Mouse (Mus musculus) intestine, postnatal 0 days (tissue): ENCODE measurements around the gene Chst8. TPM values are rescaled to one million over a fixed set of nuclear protein-coding genes. Genes with fewer than 3 reads are reported as not detected.
A peak's percentile ranks its signal among the peaks of the same experiment; 100 is the strongest.

ENCODE experiments used
- ATAC-seq: fragments of 200-750 bp; cut with Nextera tagmentation; 2 replicates; pipeline ENCODE4 v1.8.0; 2017; ENCODE audit warnings: mild to moderate bottlenecking, moderate TSS enrichment, moderate library complexity
- H3K27ac ChIP-seq: fragments of 300-500 bp; sonication (generic); 2 replicates; pipeline ENCODE4 v1.5.1; 2014; ENCODE audit warnings: mild to moderate bottlenecking, low read depth, low read length, moderate library complexity
- H3K27me3 ChIP-seq: fragments of 300-500 bp; sonication (generic); replicated peaks from 2 replicates; pipeline ENCODE4 v1.6.1; 2014; ENCODE audit warnings: low read length, mixed read lengths; ENCODE audit not compliant: control insufficient read depth, insufficient read depth
- H3K36me3 ChIP-seq: fragments of 300-500 bp; sonication (generic); 2 replicates; pipeline ENCODE4 v1.6.1; 2014; ENCODE audit warnings: mild to moderate bottlenecking, moderate library complexity; ENCODE audit not compliant: control insufficient read depth, insufficient read depth
- H3K4me1 ChIP-seq: fragments of 300-500 bp; sonication (generic); replicated peaks from 2 replicates; pipeline ENCODE4 v1.6.1; 2014; ENCODE audit warnings: antibody characterized with exemption, low read length, mixed read lengths; ENCODE audit not compliant: control insufficient read depth, insufficient read depth
- H3K4me2 ChIP-seq: fragments of 300-500 bp; sonication (generic); replicated peaks from 2 replicates; pipeline ENCODE4 v1.6.1; 2014; ENCODE audit warnings: low read depth, mild to moderate bottlenecking, moderate library complexity
- H3K4me3 ChIP-seq: fragments of 300-500 bp; sonication (generic); 2 replicates; pipeline ENCODE4 v1.5.1; 2014; ENCODE audit warnings: low read depth, low read length
- H3K9ac ChIP-seq: fragments of 300-500 bp; sonication (generic); 2 replicates; pipeline ENCODE4 v1.6.1; 2014; ENCODE audit warnings: mild to moderate bottlenecking, low read depth, low read length
- H3K9me3 ChIP-seq: fragments of 300-500 bp; sonication (generic); 2 replicates; pipeline ENCODE4 v1.6.1; 2016; ENCODE audit warnings: mixed run types; ENCODE audit not compliant: control insufficient read depth
- CTCF ChIP-seq: sonication (generic); IDR thresholded peaks from 2 replicates; pipeline ENCODE4 v1.5.1; 2016; ENCODE audit warnings: low read depth, mild to moderate bottlenecking, control low read depth, antibody characterized with exemption, moderate library complexity
- WGBS: fragments of 180-500 bp; shearing (Covaris S2); extraction: QIAGEN DNeasy Blood & Tissue Kit; methylation state at CpG from one replicate; pipeline ENCODE4 v1.1.7; 2014; 5-methylcytosine and 5-hydroxymethylcytosine counted together
- polyA plus RNA-seq: library from polyadenylated mRNA; unstranded; fragments of >200 nt; fragmentation: Nextera tagmentation; extraction: Ambion mirVana; gene quantifications from 2 replicates; pipeline ENCODE4 v1.2.1, GENCODE M21; 2015

Chst8 gene
- polyA plus RNA-seq, 1 experiment from 2014 or later: 2.7 TPM

- WGBS: 19% methylated on average over 42 of the region's 42 CpGs
- no peak overlapping the region for H3K9ac ChIP-seq
- H3K9me3 ChIP-seq: no peaks in the 10 kb centered on the region
- H3K27me3 ChIP-seq: peaks cover 22% of the 10 kb centered on the region
- H3K27ac ChIP-seq: no peak overlapping the region
- H3K4me2 ChIP-seq: no peak overlapping the region
- H3K4me3 ChIP-seq: peak overlapping the region; percentile 23; the same call in 1 of the 2 replicates
- no peak for TF ChIP-seq CTCF
- no peak for ATAC-seq
- H3K36me3 ChIP-seq: no peaks in the 10 kb centered on the region
- H3K4me1 ChIP-seq: no peaks in the 10 kb centered on the region
Measured at GRCm38 (mm10) chr7:34675120-34675790, 137.3 kb downstream of the Chst8 start.

GRCm38 (mm10) chr7:34672916-34673315 lies 139.6 kb downstream of the Chst8 start:
- ATAC-seq: no peak
- peaks cover 22% of the 10 kb centered on the region for H3K27me3 ChIP-seq

GRCm38 (mm10) chr7:34671911-34672310 lies 140.6 kb downstream of the Chst8 start:
- WGBS: 4% methylated on average over 6 of the region's 6 CpGs
- Histone ChIP-seq H3K27me3 (peaks cover 22% of the 10 kb centered on the region), H3K9me3 (no peaks in the 10 kb centered on the region), H3K4me3 (no peak overlapping the region), H3K4me1 (no peaks in the 10 kb centered on the region), H3K27ac (no peak overlapping the region), H3K36me3 (no peaks in the 10 kb centered on the region), H3K4me2 (no peak overlapping the region), H3K9ac (no peak overlapping the region)
- peak; percentile 100 for TF ChIP-seq CTCF
- peak; percentile 46 for ATAC-seq

More at GRCm38 (mm10) chr7:34672916-34673315, 139.6 kb downstream of the Chst8 start:
- Histone ChIP-seq H3K4me1 (no peaks in the 10 kb centered on the region), H3K4me2 (no peak overlapping the region), H3K9ac (no peak overlapping the region), H3K4me3 (no peak overlapping the region), H3K27ac (no peak overlapping the region), H3K36me3 (no peaks in the 10 kb centered on the region), H3K9me3 (no peaks in the 10 kb centered on the region)
- 82% methylated on average over 4 of the region's 4 CpGs for WGBS
- TF ChIP-seq CTCF: no peak

- Histone ChIP-seq H3K4me1 (no peaks in the 10 kb centered on the region), H3K4me3 (no peak overlapping the region), H3K9ac (no peak overlapping the region), H3K9me3 (no peaks in the 10 kb centered on the region), H3K36me3 (no peaks in the 10 kb centered on the region), H3K4me2 (no peak overlapping the region), H3K27ac (no peak overlapping the region), H3K27me3 (peaks cover 19% of the 10 kb centered on the region)
- ATAC-seq: no peak
- WGBS: 84% methylated on average over 3 of the region's 3 CpGs
- TF ChIP-seq CTCF: no peak
Measured at GRCm38 (mm10) chr7:34670778-34671177, 141.7 kb downstream of the Chst8 start.

- Histone ChIP-seq H3K4me1 (no peaks in the 10 kb centered on the region), H3K9ac (no peak overlapping the region), H3K27me3 (peaks cover 4% of the 10 kb centered on the region; the same call in 1 of the 2 replicates), H3K36me3 (no peaks in the 10 kb centered on the region), H3K4me2 (no peak overlapping the region), H3K9me3 (no peaks in the 10 kb centered on the region), H3K27ac (no peak overlapping the region), H3K4me3 (no peak overlapping the region)
- ATAC-seq: no peak
- WGBS: 20% methylated on average over 9 of the region's 9 CpGs
- no peak for TF ChIP-seq CTCF
Measured at GRCm38 (mm10) chr7:34669336-34669735, 143.2 kb downstream of the Chst8 start.

GRCm38 (mm10) chr7:34667874-34668273 lies 144.6 kb downstream of the Chst8 start:
- Histone ChIP-seq H3K4me1 (no peaks in the 10 kb centered on the region), H3K36me3 (no peaks in the 10 kb centered on the region), H3K4me3 (no peak overlapping the region), H3K9ac (no peak overlapping the region), H3K27ac (no peak overlapping the region), H3K27me3 (no peaks in the 10 kb centered on the region), H3K9me3 (no peaks in the 10 kb centered on the region), H3K4me2 (no peak overlapping the region)
- no peak for ATAC-seq
- no peak for TF ChIP-seq CTCF
- 55% methylated on average over 16 of the region's 16 CpGs for WGBS
